Mouse (Mus musculus) liver, embryonic 11.5 days (tissue): Measurements from ENCODE around the gene Adgrg2. TPM values are rescaled to one million over a fixed set of nuclear protein-coding genes. Genes with fewer than 3 reads are reported as not detected.

Source experiments
- ATAC-seq: fragments of 200-750 bp; cut with Nextera tagmentation; replicated peaks from 2 replicates; pipeline ENCODE4 v1.8.0; 2017; ENCODE audit warnings: moderate number of reproducible peaks, mild to moderate bottlenecking, moderate TSS enrichment, moderate library complexity; ENCODE audit not compliant: low FRiP score
- DNase-seq: peaks from one replicate; pipeline ENCODE4 v3.0.0-alpha.2; 2017; ENCODE audit warnings: low spot score
- H3K27ac ChIP-seq: fragments of 300-500 bp; sonication (generic); 2 replicates; pipeline ENCODE4 v1.5.1; 2014; ENCODE audit warnings: mild to moderate bottlenecking, low read depth, low read length, control low read depth
- H3K27me3 ChIP-seq: fragments of 300-500 bp; sonication (generic); replicated peaks from 2 replicates; pipeline ENCODE4 v1.6.1; 2014; ENCODE audit warnings: low read length, mixed read lengths; ENCODE audit not compliant: control insufficient read depth, insufficient read depth
- H3K36me3 ChIP-seq: fragments of 300-500 bp; sonication (generic); 2 replicates; pipeline ENCODE4 v1.6.1; 2014; ENCODE audit warnings: mild to moderate bottlenecking, low read length, moderate library complexity, mixed read lengths; ENCODE audit not compliant: control insufficient read depth, insufficient read depth
- H3K4me1 ChIP-seq: fragments of 300-500 bp; sonication (generic); replicated peaks from 2 replicates; pipeline ENCODE4 v1.6.1; 2014; ENCODE audit warnings: low read length, mixed read lengths; ENCODE audit not compliant: control insufficient read depth, insufficient read depth
- H3K4me2 ChIP-seq: fragments of 300-500 bp; sonication (generic); 2 replicates; pipeline ENCODE4 v1.6.1; 2014; ENCODE audit warnings: mild to moderate bottlenecking, control low read depth, moderate library complexity
- H3K4me3 ChIP-seq: fragments of 300-500 bp; sonication (generic); 2 replicates; pipeline ENCODE4 v1.5.1; 2014; ENCODE audit warnings: low read depth, low read length, control low read depth
- H3K9ac ChIP-seq: fragments of 300-500 bp; sonication (generic); 2 replicates; pipeline ENCODE4 v1.6.1; 2014; ENCODE audit warnings: low read depth, low read length, control low read depth
- H3K9me3 ChIP-seq: fragments of 300-500 bp; sonication (generic); 2 replicates; pipeline ENCODE4 v1.6.1; 2016; ENCODE audit warnings: low read length, inconsistent platforms, mixed read lengths; ENCODE audit not compliant: control insufficient read depth
- WGBS: fragments of 180-500 bp; shearing (Covaris S2); extraction: QIAGEN DNeasy Blood & Tissue Kit; methylation state at CpG from one replicate; pipeline ENCODE4 v1.1.7; 2014; 5-methylcytosine and 5-hydroxymethylcytosine counted together
- polyA plus RNA-seq: library from polyadenylated mRNA; unstranded; fragments of >200 nt; fragmentation: Nextera tagmentation; extraction: Ambion mirVana; gene quantifications from 2 replicates; pipeline ENCODE4 v1.2.1, GENCODE M21; 2014

The Adgrg2 gene
- polyA plus RNA-seq, 1 experiment from 2014 or later, result 0.11 TPM

DNA sequence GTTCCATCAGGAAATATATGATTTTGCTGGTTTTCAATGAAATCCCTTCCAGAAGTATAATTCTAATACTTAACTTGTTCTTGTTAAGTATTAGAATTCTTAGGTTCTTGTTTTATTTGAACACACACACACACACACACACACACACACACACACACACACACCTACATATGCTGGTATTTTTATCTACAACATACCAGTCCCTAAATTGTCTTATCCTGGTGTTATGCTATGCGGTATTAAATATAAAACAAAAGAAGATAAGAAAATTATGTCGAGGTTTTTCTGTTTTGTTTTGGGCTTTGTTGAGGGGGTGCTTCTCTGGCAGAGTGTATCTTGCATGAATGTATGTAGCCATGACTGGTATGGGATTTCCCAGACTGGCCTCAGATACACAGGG, 99.3 kb downstream of the Adgrg2 start:
- no peaks in the 10 kb centered on the region for H3K4me1 ChIP-seq
- ATAC-seq (no peak), DNase-seq (no peak)
- H3K9me3 ChIP-seq, result no peaks in the 10 kb centered on the region
- H3K4me2 ChIP-seq, result no peak overlapping the region
- 0 out of 2 replicates have a peak, but pooled peaks cover 3% of the 10 kb centered on the region for H3K27me3 ChIP-seq
- no peak overlapping the region for H3K9ac ChIP-seq
- 72% methylated on average over 2 of the region's 2 CpGs for WGBS
- H3K4me3 ChIP-seq, result no peak overlapping the region
- H3K27ac ChIP-seq, result no peak overlapping the region
- H3K36me3 ChIP-seq, result no peaks in the 10 kb centered on the region

DNA sequence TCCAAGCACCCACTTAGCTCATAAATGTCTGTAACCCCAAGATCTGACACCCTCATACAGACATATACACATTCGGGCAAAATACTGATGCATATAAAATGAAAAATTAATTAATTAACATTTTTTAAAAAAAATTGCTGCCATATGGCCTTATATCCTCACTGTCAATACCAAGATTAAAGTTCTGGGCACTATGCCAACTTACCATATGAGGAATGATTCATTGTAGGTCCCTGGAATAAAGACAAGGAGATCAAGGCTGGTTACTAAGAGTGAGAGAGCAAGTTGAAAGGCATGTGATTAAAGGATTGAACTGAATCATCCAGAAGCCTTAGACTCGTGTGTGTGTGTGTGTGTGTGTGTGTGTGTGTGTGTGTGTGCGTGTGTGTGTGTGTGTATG, 103.8 kb downstream of the Adgrg2 start:
- no peak for DNase-seq
- ATAC-seq, result no peak
- Histone ChIP-seq H3K27me3 (no peaks in the 10 kb centered on the region; the same call in 1 of the 2 replicates), H3K4me3 (no peak overlapping the region), H3K9ac (no peak overlapping the region), H3K9me3 (no peaks in the 10 kb centered on the region), H3K27ac (no peak overlapping the region), H3K4me2 (no peak overlapping the region), H3K4me1 (no peaks in the 10 kb centered on the region), H3K36me3 (no peaks in the 10 kb centered on the region)
- WGBS, result 49% methylated on average over 3 of the region's 3 CpGs

DNA sequence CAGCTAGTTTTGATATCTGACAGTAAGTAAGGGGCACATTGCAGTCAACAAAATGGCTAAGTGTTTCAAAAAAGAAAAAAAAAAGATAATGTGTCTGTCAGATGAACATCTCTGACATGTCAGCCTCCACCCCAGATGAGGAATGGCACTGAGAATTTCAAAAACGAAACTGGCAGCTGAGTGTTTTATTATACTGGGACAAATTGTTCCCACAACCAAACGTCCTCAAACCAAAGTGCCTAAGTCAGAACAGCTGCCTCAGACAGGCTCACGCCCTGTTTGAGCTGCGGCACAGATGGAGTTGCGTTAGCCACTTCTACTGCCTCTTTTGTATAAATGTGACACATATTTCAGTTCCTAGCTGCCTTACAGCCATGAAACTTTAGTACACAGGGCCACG, 104.4 kb downstream of the Adgrg2 start:
- no peak overlapping the region for H3K4me2 ChIP-seq
- WGBS, result 73% methylated on average over 6 of the region's 6 CpGs
- H3K9ac ChIP-seq, result no peak overlapping the region
- DNase-seq (no peak), ATAC-seq (no peak)
- no peaks in the 10 kb centered on the region; the same call in 1 of the 2 replicates for H3K27me3 ChIP-seq
- no peaks in the 10 kb centered on the region for H3K4me1 ChIP-seq
- H3K9me3 ChIP-seq, result no peaks in the 10 kb centered on the region
- H3K36me3 ChIP-seq, result no peaks in the 10 kb centered on the region
- no peak overlapping the region for H3K27ac ChIP-seq
- H3K4me3 ChIP-seq, result no peak overlapping the region

DNA sequence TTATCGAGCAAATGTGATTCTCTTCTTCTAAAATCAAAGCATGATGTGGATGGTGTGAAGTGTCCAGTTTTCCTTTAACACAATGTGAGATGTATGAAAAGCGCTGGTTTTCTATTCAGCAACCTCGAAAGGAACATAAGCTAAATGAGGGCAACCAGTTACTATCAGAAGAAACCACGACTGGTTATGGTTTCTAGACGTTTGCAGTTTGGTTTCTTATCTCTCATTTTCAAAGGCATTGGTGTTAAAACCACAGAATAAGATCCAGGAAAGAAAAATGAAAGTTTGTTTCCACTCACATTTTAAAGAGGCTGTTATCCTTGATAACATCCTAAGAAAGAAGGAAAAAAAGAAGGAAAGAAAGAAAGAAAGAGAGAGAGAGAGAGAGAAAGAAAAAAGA, 106.0 kb downstream of the Adgrg2 start:
- no peaks in the 10 kb centered on the region; the same call in 1 of the 2 replicates for H3K27me3 ChIP-seq
- H3K4me3 ChIP-seq, result no peak overlapping the region
- H3K9ac ChIP-seq, result no peak overlapping the region
- H3K27ac ChIP-seq, result no peak overlapping the region
- H3K4me1 ChIP-seq, result no peaks in the 10 kb centered on the region
- WGBS, result 48% methylated on average over 5 of the region's 5 CpGs
- no peaks in the 10 kb centered on the region for H3K9me3 ChIP-seq
- peak overlapping the region; percentile 29; the same call in 1 of the 2 replicates for H3K4me2 ChIP-seq
- DNase-seq (no peak), ATAC-seq (peak; percentile 56)
- H3K36me3 ChIP-seq, result no peaks in the 10 kb centered on the region

DNA sequence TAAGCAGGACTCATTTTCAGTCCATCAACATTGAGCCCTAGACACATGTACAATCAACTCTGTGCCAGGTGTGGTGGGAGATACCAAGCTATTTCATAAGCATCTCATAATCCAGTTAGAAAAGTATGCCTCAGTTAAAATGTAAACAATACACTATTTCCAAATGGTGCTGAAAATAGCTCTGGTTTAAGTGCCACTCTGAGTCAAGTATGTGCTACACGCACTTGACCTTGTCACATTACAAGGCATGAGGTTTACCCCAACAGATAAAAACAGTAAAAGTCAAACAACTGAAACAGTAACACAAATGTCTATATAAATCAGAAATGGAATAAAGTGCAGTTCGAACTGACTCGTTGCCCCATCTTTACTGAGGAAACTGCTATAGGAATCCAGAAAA, 110.6 kb downstream of the Adgrg2 start:
- H3K4me2 ChIP-seq, result no peak overlapping the region
- H3K36me3 ChIP-seq, result no peaks in the 10 kb centered on the region
- no peak overlapping the region for H3K9ac ChIP-seq
- no peak for ATAC-seq
- H3K9me3 ChIP-seq, result no peaks in the 10 kb centered on the region
- H3K27me3 ChIP-seq, result peaks cover 4% of the 10 kb centered on the region; the same call in 1 of the 2 replicates
- 82% methylated on average over 3 of the region's 3 CpGs for WGBS
- no peak for DNase-seq
- no peak overlapping the region for H3K4me3 ChIP-seq
- no peak overlapping the region for H3K27ac ChIP-seq
- no peaks in the 10 kb centered on the region for H3K4me1 ChIP-seq

DNA sequence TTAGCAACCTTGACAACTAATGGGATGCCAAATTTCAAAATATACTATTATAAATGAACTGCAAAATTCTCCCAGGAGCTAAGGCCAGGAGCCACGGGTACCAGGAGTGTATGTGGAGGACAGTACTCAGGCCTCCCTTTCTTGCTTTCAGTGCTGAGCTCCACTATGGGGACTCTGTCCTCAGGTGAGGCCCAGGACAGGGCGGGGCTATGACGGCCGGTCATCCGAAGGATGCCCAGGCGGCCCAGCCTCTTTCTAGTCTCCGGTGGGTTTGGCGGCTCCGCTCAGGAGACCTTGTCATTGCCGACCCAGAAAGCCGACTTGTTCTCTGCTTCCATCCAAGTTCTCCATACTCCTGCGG, 111.2 kb downstream of the Adgrg2 start:
- peak; percentile 64 for ATAC-seq
- peak overlapping the region; percentile 48 for H3K4me2 ChIP-seq
- peak overlapping the region; percentile 55 for H3K4me3 ChIP-seq
- peaks cover 4% of the 10 kb centered on the region; the same call in 1 of the 2 replicates for H3K27me3 ChIP-seq
- no peaks in the 10 kb centered on the region for H3K9me3 ChIP-seq
- 0 out of 2 replicates have a peak overlapping the region, but pooled peaks have one; percentile 70 for H3K9ac ChIP-seq
- no peaks in the 10 kb centered on the region for H3K4me1 ChIP-seq
- no peak for DNase-seq
- WGBS, result 28% methylated on average over 12 of the region's 12 CpGs
- H3K27ac ChIP-seq, result no peak overlapping the region
- no peaks in the 10 kb centered on the region for H3K36me3 ChIP-seq

DNA sequence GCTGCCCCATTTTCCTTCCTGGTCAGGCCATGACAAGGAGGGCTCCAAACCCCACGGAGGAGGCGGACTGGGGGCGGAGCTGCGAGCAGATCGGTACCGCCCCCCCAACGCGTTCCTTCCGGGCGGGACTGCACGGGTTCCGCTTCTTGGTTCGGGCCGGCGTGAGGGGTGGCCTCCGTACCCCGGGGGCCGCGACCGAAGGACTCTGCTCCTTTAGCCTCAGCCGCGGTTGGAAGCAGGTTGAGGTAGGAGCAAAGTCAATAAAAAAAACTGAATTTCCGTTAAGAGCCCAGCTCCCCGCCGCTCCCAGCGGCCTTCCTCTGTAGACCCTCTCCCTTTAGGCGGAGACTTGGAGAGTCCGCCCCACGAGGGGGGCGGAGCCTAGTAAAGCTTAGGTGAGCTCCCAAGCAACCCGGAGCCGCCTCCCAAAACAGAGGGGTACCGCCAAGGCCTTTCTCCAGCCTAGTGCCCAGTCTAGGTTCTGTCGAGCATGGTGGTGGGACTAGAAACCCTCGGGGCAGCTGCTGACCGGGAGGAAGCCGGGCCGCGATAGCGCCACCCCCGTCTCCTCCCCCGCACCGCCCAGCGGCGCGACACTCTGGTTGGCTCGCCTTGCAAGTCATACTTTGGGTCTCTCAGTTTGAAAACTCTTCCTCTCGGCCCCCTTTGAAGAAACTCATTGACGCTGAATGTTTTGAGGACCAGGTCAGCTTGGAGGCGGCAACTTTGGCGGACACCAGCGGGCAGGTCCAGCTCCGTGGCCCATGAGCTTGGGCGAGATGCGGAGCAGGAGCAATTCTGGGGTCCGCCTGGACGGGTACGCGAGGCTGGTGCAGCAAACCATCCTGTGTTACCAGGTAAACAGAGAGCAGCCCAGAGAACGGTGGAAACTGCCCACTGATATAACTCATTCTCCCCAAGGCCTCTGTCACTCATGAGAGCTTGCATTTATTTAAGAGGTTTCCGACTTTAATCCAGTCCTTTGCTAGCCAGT, 111.9 kb downstream of the Adgrg2 start, which contains the start of gene Phka2:
Gene Phka2 (plus strand): TSS at position 119 of the 994 bp plus-strand sequence.
- Histone ChIP-seq H3K9ac (peak within 1 kb of the TSS; percentile 70), H3K4me1 (no peaks in the 10 kb centered on the region), H3K9me3 (no peaks in the 10 kb centered on the region), H3K27me3 (peaks cover 4% of the 10 kb centered on the region; the same call in 1 of the 2 replicates), H3K4me2 (peak within 1 kb of the TSS; percentile 67), H3K36me3 (no peaks in the 10 kb centered on the region), H3K27ac (peak within 1 kb of the TSS; percentile 75), H3K4me3 (peak within 1 kb of the TSS; percentile 55)
- WGBS, result 13% methylated on average over 61 of the region's 61 CpGs
- DNase-seq, result peak; percentile 80
- ATAC-seq, result peak; percentile 97

DNA sequence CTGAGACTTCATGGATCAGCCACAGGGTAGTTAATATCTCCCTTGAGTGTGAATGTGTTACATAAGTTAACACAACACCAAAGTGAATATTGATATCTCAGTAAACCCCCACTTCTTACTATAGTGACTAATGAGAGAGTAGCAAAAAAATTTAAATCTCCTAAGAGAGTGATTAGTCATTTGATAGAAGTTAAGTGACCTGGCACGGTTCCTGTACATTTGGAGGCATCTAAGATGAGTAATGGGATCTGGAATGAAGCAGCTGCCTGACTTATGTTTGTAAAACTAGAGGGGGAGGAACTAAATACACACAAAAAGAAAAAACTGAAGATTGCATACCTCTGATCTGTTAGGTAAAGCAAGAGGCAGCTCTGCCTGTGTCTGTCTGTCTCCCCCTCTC, 118.6 kb downstream of the Adgrg2 start:
- no peak for DNase-seq
- 68% methylated on average over 1 of the region's 1 CpGs for WGBS
- ATAC-seq, result no peak
- no peak overlapping the region for H3K9ac ChIP-seq
- H3K4me1 ChIP-seq, result no peaks in the 10 kb centered on the region
- H3K9me3 ChIP-seq, result no peaks in the 10 kb centered on the region
- no peaks in the 10 kb centered on the region for H3K36me3 ChIP-seq
- no peak overlapping the region for H3K4me3 ChIP-seq
- H3K27me3 ChIP-seq, result peaks cover 3% of the 10 kb centered on the region
- no peak overlapping the region for H3K4me2 ChIP-seq
- no peak overlapping the region for H3K27ac ChIP-seq
